Mouse (Mus musculus): Measurements from ENCODE around the gene Gm28308. TPM values are rescaled to one million over a fixed set of nuclear protein-coding genes. Genes with fewer than 3 reads are reported as not detected.

Gene Gm28308
- polyA plus RNA-seq, 1 experiment: not detected

GRCm38 (mm10) chr6:52190410-52190809, 22.7 kb downstream of the Gm28308 start:
- TF ChIP-seq POLR2A (IDR thresholded peaks at IDR 0.05; ENCODE audit: low read depth, low read length) (no peak), CTCF (IDR thresholded peaks at IDR 0.05; ENCODE audit: extremely low read depth, insufficient read depth, insufficient read length, insufficient replicate concordance) (no peak)
- WGBS: 84% methylated on average over 23 of the region's 23 CpGs
- DNase-seq (ENCODE audit: low read depth in 1 of 2, low spot score in 2 of 2): no peak
- no peak overlapping the region for H3K4me3 ChIP-seq (ENCODE audit: extremely low read depth, insufficient read depth, insufficient read length)
- H3K27ac ChIP-seq (ENCODE audit: insufficient read depth, low read length): no peak overlapping the region
- peaks cover 3% of the 10 kb centered on the region for H3K4me1 ChIP-seq (ENCODE audit: control insufficient read depth, insufficient read depth, insufficient read length)
- H3K36me3 ChIP-seq (ENCODE audit: control insufficient read depth, insufficient read depth, low read length): no peaks in the 10 kb centered on the region
- peaks cover 7% of the 10 kb centered on the region for H3K27me3 ChIP-seq (ENCODE audit: control insufficient read depth, insufficient read depth, low read length)

GRCm38 (mm10) chr6:52189909-52190308, 23.2 kb downstream of the Gm28308 start:
- WGBS: 83% methylated on average over 8 of the region's 8 CpGs
- DNase-seq (ENCODE audit: low read depth in 1 of 2, low spot score in 2 of 2): no peak
- TF ChIP-seq POLR2A (IDR thresholded peaks at IDR 0.05; ENCODE audit: low read depth, low read length) (no peak), CTCF (IDR thresholded peaks at IDR 0.05; ENCODE audit: extremely low read depth, insufficient read depth, insufficient read length, insufficient replicate concordance) (no peak)
- H3K27ac ChIP-seq (ENCODE audit: insufficient read depth, low read length): no peak overlapping the region
- H3K4me1 ChIP-seq (ENCODE audit: control insufficient read depth, insufficient read depth, insufficient read length): peaks cover 3% of the 10 kb centered on the region
- peaks cover 7% of the 10 kb centered on the region for H3K27me3 ChIP-seq (ENCODE audit: control insufficient read depth, insufficient read depth, low read length)
- H3K4me3 ChIP-seq (ENCODE audit: extremely low read depth, insufficient read depth, insufficient read length): no peak overlapping the region
- H3K36me3 ChIP-seq (ENCODE audit: control insufficient read depth, insufficient read depth, low read length): no peaks in the 10 kb centered on the region

GRCm38 (mm10) chr6:52189172-52189591, 24.0 kb downstream of the Gm28308 start:
- Histone ChIP-seq H3K27ac (ENCODE audit: insufficient read depth, low read length) (no peak overlapping the region), H3K4me3 (ENCODE audit: extremely low read depth, insufficient read depth, insufficient read length) (no peak overlapping the region), H3K27me3 (ENCODE audit: control insufficient read depth, insufficient read depth, low read length) (peaks cover 7% of the 10 kb centered on the region), H3K36me3 (ENCODE audit: control insufficient read depth, insufficient read depth, low read length) (no peaks in the 10 kb centered on the region), H3K4me1 (ENCODE audit: control insufficient read depth, insufficient read depth, insufficient read length) (peaks cover 3% of the 10 kb centered on the region)
- no peak for DNase-seq (ENCODE audit: low read depth in 1 of 2, low spot score in 2 of 2)
- TF ChIP-seq POLR2A (IDR thresholded peaks at IDR 0.05; ENCODE audit: low read depth, low read length): no peak
- TF ChIP-seq CTCF (IDR thresholded peaks at IDR 0.05; ENCODE audit: extremely low read depth, insufficient read depth, insufficient read length, insufficient replicate concordance): no peak
- 87% methylated on average over 5 of the region's 5 CpGs for WGBS

DNA sequence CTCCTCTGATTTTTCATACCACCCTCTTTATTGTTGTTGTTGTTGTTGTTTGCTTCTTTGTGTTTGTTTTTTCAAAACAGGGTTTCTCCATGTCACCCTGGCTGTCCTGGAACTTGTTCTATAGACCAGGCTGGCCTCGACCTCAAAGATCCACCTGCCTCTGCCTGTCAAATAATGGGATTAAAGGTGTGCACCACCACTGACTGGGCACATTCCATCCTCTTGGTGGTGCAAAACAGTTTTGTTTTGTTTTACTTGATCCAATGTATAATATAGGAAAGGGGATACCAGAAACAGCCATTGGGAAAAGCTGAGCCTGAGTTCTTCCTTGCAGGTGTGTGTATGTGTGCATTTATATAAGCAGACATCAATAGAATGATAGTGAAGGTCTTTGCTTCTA, 26.6 kb downstream of the Gm28308 start:
- Histone ChIP-seq H3K36me3 (ENCODE audit: control insufficient read depth, insufficient read depth, low read length) (no peaks in the 10 kb centered on the region), H3K27ac (ENCODE audit: insufficient read depth, low read length) (no peak overlapping the region), H3K27me3 (ENCODE audit: control insufficient read depth, insufficient read depth, low read length) (peaks cover 6% of the 10 kb centered on the region), H3K4me1 (ENCODE audit: control insufficient read depth, insufficient read depth, insufficient read length) (no peaks in the 10 kb centered on the region), H3K4me3 (ENCODE audit: extremely low read depth, insufficient read depth, insufficient read length) (no peak overlapping the region)
- TF ChIP-seq POLR2A (IDR thresholded peaks at IDR 0.05; ENCODE audit: low read depth, low read length) (no peak), CTCF (IDR thresholded peaks at IDR 0.05; ENCODE audit: extremely low read depth, insufficient read depth, insufficient read length, insufficient replicate concordance) (no peak)
- no peak for DNase-seq (ENCODE audit: low read depth in 1 of 2, low spot score in 2 of 2)
- 89% methylated on average over 1 of the region's 1 CpGs for WGBS

DNA sequence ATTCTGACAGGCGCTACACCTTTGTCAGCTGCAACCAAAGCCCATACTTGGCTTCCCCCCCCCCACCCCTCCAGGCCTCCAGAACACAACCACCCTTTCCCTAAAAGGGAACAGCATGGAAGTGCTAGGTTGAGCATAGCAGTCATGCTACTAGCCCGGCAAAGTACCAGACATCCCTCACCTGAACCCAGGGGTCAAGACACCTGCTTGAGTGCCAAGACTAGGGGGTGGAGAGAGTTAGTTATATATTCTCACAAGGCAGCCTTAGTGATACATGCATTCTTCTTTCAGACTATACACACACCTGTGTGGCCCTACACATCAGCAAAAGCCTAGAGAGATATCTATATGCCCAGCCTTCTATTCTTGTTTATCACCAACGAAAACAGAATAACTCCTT, 27.3 kb downstream of the Gm28308 start:
- no peak for DNase-seq (ENCODE audit: low read depth in 1 of 2, low spot score in 2 of 2)
- Histone ChIP-seq H3K36me3 (ENCODE audit: control insufficient read depth, insufficient read depth, low read length) (no peaks in the 10 kb centered on the region), H3K27me3 (ENCODE audit: control insufficient read depth, insufficient read depth, low read length) (no peaks in the 10 kb centered on the region), H3K27ac (ENCODE audit: insufficient read depth, low read length) (no peak overlapping the region), H3K4me3 (ENCODE audit: extremely low read depth, insufficient read depth, insufficient read length) (no peak overlapping the region), H3K4me1 (ENCODE audit: control insufficient read depth, insufficient read depth, insufficient read length) (no peaks in the 10 kb centered on the region)
- no peak for TF ChIP-seq CTCF (IDR thresholded peaks at IDR 0.05; ENCODE audit: extremely low read depth, insufficient read depth, insufficient read length, insufficient replicate concordance)
- TF ChIP-seq POLR2A (IDR thresholded peaks at IDR 0.05; ENCODE audit: low read depth, low read length): no peak
- 85% methylated on average over 3 of the region's 3 CpGs for WGBS

DNA sequence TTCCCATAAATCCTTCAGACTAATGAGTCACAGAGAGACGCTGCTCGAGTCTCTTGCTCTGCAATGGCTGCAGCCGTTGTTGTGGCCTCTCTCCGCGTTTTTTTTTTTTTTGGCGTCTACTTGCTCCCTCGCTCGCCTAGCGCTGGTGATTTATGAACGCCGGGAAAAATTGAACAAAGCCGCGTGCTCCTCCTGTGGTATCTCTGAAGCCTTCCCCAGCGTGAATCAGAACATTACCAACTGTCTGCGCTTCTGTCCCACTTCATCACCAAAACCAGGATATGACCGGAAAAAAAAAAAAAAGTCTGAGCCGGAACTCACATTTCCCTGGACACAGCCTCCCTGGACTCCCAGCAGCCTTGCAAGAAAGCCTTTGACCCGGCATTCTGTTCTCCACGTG, 27.9 kb downstream of the Gm28308 start:
- WGBS: 83% methylated on average over 19 of the region's 19 CpGs
- Histone ChIP-seq H3K4me3 (ENCODE audit: extremely low read depth, insufficient read depth, insufficient read length) (no peak overlapping the region), H3K27me3 (ENCODE audit: control insufficient read depth, insufficient read depth, low read length) (no peaks in the 10 kb centered on the region), H3K27ac (ENCODE audit: insufficient read depth, low read length) (no peak overlapping the region), H3K4me1 (ENCODE audit: control insufficient read depth, insufficient read depth, insufficient read length) (no peaks in the 10 kb centered on the region), H3K36me3 (ENCODE audit: control insufficient read depth, insufficient read depth, low read length) (no peaks in the 10 kb centered on the region)
- no peak for TF ChIP-seq POLR2A (IDR thresholded peaks at IDR 0.05; ENCODE audit: low read depth, low read length)
- TF ChIP-seq CTCF (IDR thresholded peaks at IDR 0.05; ENCODE audit: extremely low read depth, insufficient read depth, insufficient read length, insufficient replicate concordance): no peak
- no peak for DNase-seq (ENCODE audit: low read depth in 1 of 2, low spot score in 2 of 2)

- TF ChIP-seq POLR2A (IDR thresholded peaks at IDR 0.05; ENCODE audit: low read depth, low read length): no peak
- no peak for TF ChIP-seq CTCF (IDR thresholded peaks at IDR 0.05; ENCODE audit: extremely low read depth, insufficient read depth, insufficient read length, insufficient replicate concordance)
Measured at GRCm38 (mm10) chr6:52184668-52185067, 28.5 kb downstream of the Gm28308 start.

More at GRCm38 (mm10) chr6:52184668-52185067, 28.5 kb downstream of the Gm28308 start:
- no peaks in the 10 kb centered on the region for H3K4me1 ChIP-seq (ENCODE audit: control insufficient read depth, insufficient read depth, insufficient read length)
- no peak overlapping the region for H3K4me3 ChIP-seq (ENCODE audit: extremely low read depth, insufficient read depth, insufficient read length)
- no peaks in the 10 kb centered on the region for H3K27me3 ChIP-seq (ENCODE audit: control insufficient read depth, insufficient read depth, low read length)
- H3K27ac ChIP-seq (ENCODE audit: insufficient read depth, low read length): no peak overlapping the region
- no peak for DNase-seq (ENCODE audit: low read depth in 1 of 2, low spot score in 2 of 2)
- 81% methylated on average over 6 of the region's 6 CpGs for WGBS
- H3K36me3 ChIP-seq (ENCODE audit: control insufficient read depth, insufficient read depth, low read length): no peaks in the 10 kb centered on the region
